Mouse (Mus musculus) embryo, embryonic 10.5 days (tissue): ENCODE data around the gene Ndufa3.
"Not testable (repeated sequence)": the region's sequence is repeated elsewhere in the genome, so short reads cannot be mapped to it uniquely, and the experiment has no call there.

Experiments used
- DNase-seq: peaks from one replicate; pipeline ENCODE4 v3.0.0-alpha.2; 2015; ENCODE audit warnings: low spot score

Ndufa3 gene

DNA sequence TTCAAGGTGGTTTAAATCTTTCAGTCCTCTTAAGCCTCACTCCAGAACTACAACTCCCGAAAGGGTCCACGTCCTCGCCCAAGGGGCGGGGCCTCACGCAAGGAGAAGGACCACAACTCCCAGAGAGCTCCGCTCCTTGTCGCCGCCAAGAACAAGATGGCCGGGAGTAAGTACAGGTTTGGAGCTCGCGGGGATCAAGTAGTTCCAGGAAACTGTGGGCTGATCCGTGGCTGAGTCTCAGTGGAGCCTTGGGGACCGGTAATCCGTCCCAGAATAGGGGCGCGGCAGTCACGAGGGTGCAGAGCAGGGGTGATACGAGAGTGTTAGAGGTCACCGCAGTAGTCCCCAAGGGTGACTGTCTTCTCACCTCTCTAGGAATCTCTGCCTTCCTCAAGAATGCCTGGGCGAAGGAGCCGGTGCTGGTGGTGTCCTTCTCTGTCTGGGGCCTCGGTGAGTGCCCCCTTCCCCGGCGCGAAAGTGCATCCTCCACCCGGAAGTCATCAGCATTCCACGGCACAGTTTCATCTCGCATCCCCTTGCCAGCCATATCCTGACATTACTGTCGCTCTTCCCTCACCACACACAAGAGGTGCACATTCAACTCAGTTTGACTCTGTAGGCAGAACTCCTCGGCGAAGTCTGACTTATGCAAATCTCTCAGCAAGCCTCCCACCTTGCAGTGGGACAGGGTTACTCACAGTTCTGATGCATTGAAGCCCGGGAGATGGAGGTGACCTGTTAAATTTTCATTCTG, at the start of gene Ndufa3:
Gene Ndufa3, plus strand, starts transcription at position 132 of the 754 bp plus-strand sequence.
- peak; percentile 92 for DNase-seq

- DNase-seq: no peak
Measured at GRCm38 (mm10) chr7:3569725-3570124, 47.4 kb upstream of the Ndufa3 start.

DNA sequence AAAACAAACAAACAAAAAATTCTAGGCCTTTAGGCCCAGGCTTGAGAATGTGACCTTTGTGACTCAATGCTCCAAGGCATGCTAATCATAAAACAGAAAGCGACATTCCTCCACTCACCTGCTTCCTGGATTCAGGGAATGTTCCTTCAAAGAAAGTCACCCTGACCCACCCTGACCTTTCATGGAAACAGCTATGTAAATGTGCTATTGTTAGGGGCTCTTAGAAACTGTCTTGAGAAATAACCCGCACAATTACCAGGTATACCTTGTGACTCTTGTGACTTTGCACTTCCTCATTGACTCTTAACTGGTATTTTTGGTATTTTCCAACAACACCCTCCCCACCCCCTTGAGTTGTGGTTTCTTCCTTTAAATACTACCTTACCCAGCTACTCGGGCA, 46.6 kb upstream of the Ndufa3 start:
- not testable (repeated sequence) for DNase-seq

DNA sequence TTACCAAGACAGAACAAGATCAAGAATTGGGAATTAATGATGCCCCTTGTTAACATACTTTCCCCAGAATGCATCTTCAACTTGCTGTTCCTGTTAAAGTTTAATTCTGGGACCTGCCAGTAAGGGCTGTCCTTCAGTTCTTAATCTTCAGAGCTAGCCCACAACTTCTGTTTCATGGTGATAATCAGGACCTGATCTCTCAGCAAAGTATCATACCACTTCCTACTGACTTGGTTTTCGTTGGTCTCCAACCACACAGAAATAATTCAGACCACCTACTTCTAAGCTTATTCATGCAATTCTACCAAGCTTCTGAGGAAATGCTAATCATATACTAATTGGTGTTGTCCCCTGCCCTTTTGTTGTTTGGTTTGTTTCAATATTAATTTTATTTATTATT, 45.3 kb upstream of the Ndufa3 start:
- DNase-seq: no peak

DNA sequence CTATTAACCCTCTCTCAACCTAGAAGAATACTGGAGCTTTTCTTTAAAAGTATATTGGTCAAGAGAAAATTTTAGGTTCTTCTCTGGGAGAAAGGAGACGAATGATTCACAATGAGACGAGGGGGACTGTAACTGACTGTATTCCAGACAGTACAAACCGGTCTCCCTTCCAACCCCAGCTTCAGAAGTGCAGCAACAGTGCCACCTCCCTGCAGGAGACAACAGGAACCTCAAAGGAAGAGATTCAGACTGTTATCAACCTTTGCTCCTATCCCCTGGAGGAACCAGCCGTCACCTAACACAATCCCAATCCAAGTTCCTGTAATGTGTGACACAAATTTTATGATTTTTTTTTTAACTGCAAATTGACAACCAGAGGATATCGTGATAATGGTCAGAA, 43.0 kb upstream of the Ndufa3 start:
- no peak for DNase-seq

DNA sequence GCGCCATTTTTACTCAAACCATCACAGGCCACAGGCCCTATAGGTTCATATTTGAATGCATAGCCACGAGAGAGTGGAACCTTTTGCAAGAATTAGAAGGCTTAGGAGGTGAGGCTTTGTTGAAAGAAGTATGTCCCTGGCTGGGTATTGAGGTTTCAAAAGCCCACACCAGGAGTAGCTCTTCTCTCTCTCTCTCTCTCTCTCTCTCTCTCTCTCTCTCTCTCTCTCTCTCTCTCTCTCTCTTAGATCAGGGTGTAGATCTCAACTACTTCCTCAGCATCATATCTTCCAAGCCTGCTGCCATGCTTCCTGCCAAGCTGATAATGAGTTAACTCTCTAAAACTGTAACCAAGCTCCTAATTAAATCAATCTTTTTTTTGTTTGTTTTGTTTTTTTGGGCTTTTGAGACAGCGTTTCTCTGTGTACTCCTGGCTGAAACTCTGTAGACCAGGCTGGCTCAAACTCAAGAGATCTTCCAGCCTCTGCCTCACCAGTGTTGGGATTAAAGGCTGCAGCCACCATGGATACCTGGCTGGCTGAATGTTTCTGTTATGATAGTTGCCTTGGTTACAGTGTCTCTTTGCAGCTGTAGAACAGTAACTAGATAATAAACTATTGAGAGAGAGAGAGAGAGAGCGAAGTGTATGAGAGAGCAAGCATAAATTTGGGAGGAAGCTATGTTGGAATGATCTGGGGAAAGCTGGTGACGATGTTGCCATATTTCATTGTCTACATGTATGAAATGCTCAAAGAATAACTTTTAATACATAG, 40.6 kb upstream of the Ndufa3 start:
- DNase-seq: no peak

GRCm38 (mm10) chr7:3578196-3578595, 39.0 kb upstream of the Ndufa3 start:
- DNase-seq: no peak

GRCm38 (mm10) chr7:3578952-3579546, 38.1 kb upstream of the Ndufa3 start:
- DNase-seq: no peak

DNA sequence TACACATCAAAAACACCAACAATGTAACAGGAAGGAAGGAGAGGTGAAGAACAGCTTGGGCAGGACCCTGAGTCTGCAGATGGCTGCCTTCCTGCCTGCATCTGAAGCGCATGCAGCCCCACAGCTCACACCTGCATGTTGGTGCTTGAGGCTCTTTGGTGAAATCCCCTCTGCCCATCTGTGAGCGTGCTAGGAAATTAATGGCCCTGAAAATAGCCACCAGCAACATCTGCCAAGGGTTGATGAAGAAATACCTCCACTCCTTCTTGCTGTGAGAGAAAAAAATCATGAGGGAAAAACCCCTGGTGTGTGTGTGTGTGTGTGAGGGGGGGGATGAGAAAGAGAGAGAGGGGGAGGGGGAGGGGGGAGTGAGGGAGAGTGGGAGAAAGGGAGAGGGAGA, 37.1 kb upstream of the Ndufa3 start:
- no peak for DNase-seq

GRCm38 (mm10) chr7:3585763-3586162, 31.4 kb upstream of the Ndufa3 start:
- DNase-seq: no peak

- no peak for DNase-seq
Measured at GRCm38 (mm10) chr7:3586255-3586654, 30.9 kb upstream of the Ndufa3 start.

DNA sequence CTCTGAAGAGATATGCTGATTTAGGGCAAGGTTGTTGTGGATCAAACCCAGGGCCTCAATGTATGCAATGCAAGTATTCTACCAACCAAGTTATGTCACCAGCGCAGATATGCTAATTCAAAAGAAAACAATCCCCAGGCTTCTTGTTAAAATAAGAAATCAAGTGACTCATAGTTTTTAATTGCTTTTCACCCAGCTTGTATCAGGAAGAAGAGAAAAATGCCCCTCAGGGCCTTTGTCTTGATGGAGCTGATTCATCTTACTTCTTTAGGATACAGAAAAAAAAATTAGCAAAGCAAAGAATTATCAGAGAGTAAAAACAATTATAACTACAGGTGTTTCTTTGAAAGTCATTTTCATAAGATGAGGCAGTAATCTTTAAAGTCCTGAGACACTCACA, 29.9 kb upstream of the Ndufa3 start:
- no peak for DNase-seq

DNA sequence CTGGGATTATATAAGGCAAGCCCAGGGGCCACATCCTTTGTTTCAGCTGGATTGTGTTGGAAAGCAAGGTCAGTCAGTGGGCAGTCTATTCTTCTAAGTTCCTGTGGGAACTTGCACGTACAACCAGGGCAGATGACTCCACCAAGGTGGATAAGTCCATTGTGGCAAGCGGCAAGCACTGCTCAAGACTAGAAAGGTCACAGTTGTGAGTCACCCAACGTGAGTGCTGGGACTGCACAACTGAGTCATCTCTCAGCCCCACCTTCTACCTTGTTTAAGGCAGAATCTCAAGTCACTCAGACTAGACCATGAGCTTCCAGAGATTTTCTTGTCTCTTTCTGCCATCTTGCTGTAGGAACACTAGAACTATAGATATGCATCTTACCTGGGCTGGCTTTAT, 26.6 kb upstream of the Ndufa3 start:
- DNase-seq: no peak

GRCm38 (mm10) chr7:3591534-3591933, 25.6 kb upstream of the Ndufa3 start:
- DNase-seq: no peak

- DNase-seq: no peak
Measured at GRCm38 (mm10) chr7:3593855-3594254, 23.3 kb upstream of the Ndufa3 start.

DNA sequence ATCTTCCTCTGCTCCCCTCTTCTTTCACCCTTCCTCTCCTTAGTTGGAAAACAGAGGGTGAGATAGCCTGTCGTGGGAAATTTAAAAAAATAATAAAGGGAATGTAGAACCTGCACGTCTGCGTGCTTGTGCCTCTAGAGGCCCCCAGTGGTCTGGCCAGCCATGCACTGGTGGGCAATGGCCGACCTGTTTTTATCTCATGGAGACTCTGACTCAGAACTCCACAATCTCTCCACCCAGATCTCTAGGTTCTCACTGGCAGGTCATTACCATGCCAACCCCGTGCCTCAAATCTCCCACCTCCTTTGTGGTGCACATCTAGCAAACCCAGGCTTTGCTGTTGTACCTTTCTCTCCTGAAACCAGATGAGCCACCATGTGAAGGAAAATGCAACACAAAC, 22.5 kb upstream of the Ndufa3 start:
- DNase-seq: no peak

GRCm38 (mm10) chr7:3595146-3595545, 22.0 kb upstream of the Ndufa3 start:
- peak; percentile 29 for DNase-seq

- DNase-seq: not testable (repeated sequence)
Measured at GRCm38 (mm10) chr7:3597755-3598154, 19.4 kb upstream of the Ndufa3 start.

DNA sequence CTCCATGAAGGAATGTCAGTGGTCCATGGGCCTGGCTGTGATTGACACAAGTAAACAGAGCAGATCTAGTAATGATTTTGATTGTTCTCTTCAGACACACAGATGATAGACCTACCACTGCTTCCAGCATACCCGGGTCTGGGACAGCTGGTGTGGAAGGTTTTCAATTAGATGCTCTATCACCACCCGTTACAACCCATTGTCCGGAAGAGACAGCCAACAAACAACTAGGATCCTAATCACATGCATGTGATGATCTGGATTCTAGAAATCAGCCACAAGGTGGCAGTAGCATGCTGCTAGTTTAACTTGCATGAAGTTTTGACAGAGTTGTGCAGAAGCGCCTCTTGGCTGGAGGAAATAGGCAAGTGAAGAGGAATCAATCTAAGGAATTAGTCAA, 16.1 kb upstream of the Ndufa3 start:
- peak; percentile 89 for DNase-seq

DNA sequence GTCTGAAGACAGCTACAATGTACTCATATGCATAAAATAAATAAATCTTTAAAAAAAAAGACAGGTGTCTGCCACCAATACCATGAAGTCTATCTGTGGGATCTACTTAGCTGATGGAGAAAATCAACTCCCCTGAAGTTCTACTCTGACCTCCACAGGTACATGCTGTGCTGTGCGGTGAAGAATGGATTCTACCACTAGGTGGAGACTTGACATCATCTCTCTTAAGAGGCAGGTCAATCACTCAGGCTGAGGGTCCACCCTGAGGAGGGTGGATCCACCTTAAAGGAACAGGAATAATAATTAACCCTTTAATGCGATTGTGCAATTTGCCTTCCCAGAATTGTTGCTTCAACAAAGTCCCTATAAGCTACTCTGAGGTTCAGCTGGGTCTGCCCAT, 10.4 kb upstream of the Ndufa3 start:
- peak; percentile 35 for DNase-seq

DNA sequence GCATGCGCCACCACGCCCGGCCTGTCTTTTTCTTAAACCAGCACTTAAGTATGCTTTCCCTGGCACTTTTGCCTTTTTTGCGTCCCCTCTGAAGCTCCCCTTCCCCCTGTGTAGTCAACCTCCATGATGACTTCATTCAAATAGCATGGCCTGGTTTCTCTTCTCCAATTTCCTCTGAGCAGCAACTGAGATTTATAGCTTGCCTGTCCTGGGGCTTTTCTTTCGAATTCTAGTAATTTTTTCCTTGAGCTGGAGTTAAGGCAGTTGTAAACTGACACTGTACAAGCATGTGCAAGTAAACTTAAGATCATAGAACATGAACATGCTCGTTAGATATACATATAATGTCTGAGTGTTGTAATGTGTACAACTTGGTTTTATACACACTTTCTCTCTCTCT, 9.8 kb upstream of the Ndufa3 start:
- no peak for DNase-seq

- DNase-seq: no peak
Measured at GRCm38 (mm10) chr7:3608668-3609067, 8.5 kb upstream of the Ndufa3 start.

DNA sequence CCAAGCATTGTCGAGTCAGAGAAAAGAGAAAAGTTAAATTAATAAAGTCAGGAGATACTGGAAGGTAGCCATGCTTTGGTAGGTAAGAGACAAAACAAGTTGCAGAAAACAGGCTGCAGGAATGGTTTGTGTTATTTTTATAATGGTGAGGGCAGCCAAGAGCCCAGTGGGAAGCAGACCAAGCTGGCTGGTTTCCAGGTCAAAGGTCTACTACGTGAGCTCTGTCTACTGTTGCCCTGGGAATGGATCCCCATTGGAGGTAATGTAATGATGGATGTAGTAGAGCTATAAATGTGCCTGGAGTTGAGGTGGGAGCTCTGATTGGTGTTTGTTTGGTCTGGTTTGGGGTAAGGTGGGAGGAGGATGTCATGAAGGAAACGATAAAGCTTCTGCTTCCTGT, 8.1 kb upstream of the Ndufa3 start:
- DNase-seq: no peak
